Mouse (Mus musculus) frontal cortex, adult 2 months (tissue): ENCODE results near the gene Brinp2. TPM values are rescaled to one million over a fixed set of nuclear protein-coding genes. Genes with fewer than 3 reads are reported as not detected.
A peak's percentile ranks its signal among the peaks of the same experiment; 100 is the strongest.

Source experiments
- DNase-seq, 2 experiments: peaks; one replicate each; pipeline ENCODE4 v3.0.0; 2022; ENCODE audit warnings: low spot score in 1 of 2; ENCODE audit errors: extremely low spot score in 1 of 2
- polyA plus RNA-seq: library from polyadenylated mRNA; depleted of rRNA; stranded (reverse); fragments of >200 nt; gene quantifications from 2 replicates; pipeline ENCODE4 v1.2.3, GENCODE M21; 2012

Gene Brinp2
- polyA plus RNA-seq, 1 experiment, result 69.5 TPM

DNA sequence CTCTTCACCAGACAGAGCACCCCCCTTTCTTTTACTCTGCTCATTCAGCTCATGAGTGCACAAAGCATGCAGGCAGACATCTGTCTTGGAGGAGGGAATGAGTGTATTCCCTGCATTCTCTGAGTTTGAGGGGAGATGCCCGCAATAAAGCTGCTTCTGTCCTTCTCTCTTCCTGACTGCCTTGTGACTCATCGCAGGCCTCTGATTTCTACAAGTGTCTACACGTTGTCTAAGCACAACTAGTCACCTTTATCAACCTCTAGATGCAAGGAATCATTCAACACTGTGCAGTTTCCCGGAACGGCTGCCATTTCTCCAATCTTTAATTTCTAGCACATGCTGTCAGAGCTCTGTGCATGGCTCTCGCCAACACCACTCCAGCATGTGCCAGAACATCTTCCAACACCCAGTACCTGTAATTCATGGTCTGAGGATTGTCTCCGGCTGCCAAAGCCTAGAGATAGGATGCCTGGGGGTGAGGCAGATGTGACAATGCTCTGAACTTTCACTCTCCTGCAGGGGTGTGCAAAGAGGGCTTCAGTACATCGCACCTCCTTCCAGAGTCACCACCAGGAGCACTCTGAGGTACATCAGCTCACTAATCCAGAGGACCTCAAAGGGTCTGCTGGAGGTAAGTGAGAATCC lies 59.7 kb downstream of the Brinp2 start:
- DNase-seq, result peak in 1 of 2 experiments; percentile 51

DNA sequence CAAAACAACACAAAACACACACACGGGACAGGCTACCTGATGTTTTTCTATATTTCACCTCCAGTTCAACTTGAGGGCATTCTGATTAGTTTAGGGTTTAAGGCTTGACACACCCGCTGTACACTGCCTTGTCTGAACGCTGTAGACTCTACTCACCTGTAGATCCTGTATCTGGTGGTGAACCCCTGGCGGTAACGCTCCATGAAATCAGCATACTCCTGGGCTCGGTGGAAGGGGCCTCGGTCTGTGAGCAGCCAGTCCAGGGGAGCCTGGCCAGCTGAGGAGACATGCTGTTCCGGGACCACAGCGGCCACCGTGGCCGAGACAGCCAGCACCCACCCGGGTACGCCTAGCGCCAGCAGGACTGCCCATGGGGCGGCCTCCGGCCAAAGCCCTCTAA lies 60.9 kb downstream of the Brinp2 start:
- DNase-seq, result no peak

DNA sequence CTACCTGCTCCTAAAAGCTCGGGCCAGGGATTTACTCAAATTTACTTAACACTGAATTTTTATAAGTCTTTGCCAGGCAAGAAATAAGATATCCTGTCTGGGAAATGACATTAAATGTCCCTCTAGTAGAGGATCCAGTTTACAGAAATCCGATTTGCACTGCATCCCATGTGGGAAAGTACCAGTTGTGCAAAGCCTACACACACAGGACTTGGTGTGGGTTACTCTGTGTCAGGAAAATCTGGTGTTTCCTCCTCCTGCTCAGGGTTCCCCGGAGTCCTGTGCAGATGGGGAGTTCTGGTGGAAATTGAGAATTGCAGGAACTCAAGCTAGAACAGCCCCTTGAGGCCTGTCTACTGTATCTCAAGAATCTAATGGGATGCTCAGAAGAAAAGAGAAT lies 70.9 kb downstream of the Brinp2 start:
- no peak for DNase-seq

DNA sequence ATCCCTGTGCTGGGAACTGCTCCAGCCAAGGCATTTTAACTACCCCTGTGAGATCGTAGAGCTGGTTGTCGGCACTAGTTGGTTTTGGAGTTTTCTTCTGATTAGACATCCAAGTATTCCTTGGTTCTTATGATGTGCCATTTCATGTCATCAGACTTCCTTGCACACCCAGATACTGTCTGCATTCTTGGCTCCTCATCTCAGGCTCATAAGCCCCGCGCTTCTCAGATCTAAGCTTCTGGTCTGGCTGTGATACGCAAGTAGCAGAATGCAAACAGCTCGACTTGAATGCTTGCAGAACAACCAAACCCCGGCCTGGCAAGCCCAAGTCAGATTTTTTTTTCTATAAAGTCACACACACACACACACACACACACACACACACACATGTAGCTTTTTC lies 72.3 kb downstream of the Brinp2 start:
- no peak for DNase-seq

DNA sequence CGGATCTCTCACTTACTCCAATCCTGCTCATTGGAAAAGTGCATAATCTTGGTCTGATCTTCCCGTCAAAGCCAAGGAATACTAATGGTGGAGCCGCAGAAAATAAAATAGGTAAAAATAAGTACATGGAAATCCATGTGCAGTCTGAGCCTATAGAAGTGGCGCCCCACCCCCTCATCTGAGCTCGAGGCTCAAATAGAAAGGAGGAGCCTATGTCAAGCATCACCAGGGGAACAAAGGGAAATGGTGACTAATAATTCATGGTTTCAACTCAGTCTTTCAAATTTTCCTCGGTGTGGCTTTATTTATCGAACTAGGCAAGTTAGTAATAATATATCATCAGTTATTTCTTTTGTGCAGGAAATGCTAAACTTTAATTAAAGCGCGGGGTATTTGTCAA lies 84.1 kb downstream of the Brinp2 start:
- DNase-seq, result no peak

DNA sequence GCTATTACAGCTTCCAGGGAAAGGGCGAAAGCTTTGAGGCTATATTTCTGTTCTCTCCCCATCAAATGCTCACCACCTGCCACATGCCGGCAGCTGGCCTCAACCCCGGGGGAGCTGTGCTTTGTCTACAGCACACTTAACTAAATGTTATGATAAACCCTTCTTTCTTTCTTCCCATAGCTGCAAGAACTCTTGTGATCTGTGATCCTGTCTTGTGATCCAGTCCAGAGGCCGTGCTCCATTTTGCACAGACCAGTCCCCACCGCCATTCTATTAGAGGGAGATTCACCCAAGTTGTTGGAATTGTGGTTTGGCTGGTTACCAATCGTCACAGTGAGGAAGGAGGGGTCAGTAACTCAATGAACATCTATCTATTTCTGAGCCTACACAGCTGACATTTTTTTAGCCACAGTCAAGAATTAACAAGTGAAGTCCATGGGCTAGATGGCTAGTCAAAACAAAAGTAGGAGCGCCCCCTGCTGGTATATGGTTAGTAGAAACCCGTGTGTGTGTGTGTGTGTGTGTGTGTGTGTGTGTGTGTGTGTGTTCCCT lies 89.0 kb downstream of the Brinp2 start:
- DNase-seq, result peak in 1 of 2 experiments; percentile 79

DNA sequence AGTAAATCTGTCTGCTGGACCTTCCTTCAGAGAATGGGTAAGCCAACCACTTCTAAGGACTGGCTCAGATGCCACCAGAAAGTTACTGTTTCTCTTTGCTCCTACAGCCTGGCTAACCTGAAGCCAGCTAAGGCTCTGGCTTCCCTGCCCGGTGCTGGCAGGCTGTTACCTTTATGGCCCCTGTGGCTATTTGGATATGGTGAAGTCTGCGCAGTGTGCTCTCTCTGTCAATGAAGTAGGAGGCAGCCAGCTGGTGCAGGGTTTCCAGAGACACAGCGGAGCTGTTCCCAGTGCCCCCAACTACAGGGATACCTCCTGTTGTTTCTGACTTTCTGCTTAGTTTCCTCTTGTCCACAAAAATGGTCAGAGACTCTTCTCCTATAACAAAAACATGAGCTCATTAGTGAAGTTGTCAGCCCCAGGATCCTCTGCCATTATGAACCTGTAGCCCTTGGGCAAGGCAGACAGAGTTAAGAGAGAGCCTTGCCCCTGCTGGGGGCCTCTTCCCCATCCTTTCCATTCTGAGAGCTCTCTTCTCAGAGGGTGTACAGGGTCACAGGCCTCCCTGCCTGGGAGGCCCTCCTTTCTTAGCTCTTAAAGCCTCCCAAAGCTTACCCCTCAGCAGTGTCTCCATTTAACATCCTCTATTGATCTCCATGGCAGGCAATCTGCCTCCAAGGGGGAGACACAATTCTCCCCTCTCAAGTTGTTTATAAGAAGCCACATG lies 89.7 kb downstream of the Brinp2 start:
- DNase-seq, result no peak

DNA sequence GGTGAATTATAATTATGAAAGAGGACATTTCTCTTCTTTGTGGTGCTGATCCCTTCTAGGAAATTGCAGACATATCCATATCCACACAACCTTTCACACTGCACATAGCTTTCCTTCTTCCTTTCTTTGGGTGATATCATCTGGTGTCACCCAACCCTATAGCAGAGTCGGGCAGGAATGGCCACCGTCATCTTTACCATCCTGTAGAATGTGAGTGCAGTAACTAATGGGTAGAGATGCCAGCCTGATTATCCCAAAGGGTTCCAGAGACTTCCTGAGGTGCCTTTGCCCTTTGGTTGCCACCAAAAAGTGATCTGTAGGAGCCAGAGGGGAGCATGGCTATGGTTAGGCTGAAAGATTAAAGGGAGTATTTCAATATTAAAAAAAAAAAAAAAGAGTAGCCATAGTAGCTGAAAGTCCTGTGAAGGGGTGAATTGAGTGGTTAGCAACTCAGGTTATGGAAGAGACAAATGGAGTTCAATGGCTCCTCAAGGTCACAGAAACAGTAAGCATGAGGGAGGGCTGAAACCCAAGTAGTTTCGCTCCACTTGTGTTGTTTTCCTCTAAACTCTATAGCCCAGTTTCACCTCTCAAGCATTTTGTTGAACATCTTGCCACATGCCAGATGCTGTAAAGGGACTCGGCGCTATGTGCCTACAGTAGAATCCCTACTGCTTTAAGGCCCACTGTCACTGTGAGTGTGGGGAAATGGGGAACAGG lies 96.5 kb downstream of the Brinp2 start:
- DNase-seq, result no peak

DNA sequence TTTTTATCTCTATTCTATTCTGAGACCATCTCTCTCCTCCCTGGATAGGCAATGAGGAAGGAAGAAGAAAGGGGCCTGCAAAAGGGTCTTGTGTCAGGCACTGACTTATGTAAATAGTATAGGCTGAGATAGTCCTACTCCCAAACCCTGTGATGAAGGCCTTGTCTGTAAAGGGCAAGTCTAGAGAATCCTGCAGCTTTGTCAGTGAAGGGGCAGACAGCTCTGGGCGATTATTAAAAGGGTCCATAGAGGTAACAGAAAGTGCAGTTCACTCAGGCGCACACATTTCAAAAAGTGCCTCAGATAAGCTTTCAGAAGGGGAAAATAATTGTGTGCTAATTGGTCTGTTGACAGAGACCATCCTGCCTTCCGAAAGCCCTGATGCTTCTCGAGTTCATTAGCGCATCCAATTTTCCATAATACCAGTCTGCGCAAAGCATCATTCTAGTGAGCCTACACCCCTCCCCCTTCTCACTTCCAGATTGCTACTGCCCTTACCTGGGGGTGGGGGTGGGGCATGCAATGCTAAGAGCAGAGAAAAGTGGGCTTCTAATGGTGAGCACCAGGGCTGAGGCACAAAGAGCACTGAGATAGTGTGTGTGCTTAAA lies 97.3 kb downstream of the Brinp2 start:
- no peak for DNase-seq

DNA sequence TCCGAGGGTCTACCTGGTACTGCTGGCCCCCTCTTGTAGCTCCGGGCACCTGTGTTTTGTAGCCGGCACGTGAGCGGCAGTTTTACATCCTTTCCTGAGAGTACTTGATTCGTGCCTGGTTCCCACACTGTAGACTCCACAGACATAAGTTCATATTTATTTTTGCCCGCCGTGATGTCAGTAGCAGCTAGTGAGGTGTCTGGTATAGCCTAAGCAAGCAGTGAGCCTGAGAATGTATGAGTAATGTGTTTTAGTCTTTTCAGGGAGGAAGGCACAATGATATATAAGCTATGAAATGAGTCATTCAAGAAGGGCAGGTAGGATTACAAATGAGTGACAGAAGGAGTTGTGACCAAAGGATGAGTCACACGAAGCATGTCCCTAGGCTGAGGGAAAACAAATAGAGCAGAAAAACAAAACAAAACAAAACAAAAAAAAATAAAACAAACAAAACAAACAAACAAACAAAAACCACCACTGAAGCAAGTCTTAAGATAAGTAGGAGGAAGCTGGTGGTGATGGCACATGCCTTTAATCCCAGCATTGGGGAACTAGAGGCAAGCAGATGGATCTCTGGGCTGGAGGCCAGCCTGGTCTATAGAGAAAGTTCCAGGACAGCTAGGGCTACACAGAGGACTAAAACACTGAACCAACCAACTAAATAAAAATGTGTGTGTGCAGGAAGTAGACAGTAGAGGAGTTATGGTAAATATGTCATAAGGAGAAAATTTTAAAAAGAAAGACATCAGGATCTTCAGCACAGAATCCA lies 100.0 kb downstream of the Brinp2 start:
- peak; percentile 43 to 60 for DNase-seq

DNA sequence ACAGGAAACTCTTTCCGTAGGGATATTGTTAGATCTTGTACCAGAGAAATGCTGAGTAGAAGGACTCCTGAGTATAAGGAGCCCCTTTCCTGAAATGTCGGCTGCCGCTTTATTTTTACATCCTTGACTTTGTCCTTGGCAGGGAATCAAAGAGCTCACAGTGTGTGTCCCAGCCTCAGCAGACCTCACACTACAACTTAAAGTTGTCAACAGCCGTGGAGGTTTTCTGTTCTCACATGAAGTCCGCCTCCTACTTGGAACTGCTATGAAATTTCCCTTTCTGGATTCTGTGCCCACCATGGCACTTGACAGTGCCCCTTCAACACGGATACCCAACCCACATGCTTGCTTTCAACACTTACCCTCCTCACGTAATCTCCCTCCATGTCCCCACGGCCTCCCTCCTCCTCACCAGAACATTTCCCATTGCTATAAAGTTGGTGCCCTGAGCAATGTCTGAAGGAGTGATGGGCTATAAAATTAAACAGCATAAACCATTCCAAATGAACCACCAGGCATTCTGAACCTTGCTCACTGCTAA lies 103.4 kb downstream of the Brinp2 start:
- no peak for DNase-seq

DNA sequence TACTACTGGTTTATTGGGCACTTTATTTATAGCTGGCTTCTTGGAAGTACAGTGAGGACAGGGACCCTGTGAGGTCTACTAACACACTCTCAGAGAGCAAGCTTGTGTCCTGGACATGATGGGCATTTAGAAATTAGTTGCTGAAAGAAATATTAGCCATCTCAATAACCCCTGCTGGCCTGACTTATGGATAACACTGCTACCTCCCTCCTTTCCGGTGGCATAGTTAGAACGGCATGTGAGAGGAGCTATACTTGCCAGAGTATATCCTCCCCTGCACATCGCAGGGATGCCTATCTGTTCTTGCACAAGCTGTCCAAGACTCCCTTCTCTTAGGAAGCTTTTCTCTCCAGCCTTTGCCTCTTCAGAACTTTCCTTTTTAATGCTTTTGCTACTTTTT lies 107.9 kb downstream of the Brinp2 start:
- no peak for DNase-seq

DNA sequence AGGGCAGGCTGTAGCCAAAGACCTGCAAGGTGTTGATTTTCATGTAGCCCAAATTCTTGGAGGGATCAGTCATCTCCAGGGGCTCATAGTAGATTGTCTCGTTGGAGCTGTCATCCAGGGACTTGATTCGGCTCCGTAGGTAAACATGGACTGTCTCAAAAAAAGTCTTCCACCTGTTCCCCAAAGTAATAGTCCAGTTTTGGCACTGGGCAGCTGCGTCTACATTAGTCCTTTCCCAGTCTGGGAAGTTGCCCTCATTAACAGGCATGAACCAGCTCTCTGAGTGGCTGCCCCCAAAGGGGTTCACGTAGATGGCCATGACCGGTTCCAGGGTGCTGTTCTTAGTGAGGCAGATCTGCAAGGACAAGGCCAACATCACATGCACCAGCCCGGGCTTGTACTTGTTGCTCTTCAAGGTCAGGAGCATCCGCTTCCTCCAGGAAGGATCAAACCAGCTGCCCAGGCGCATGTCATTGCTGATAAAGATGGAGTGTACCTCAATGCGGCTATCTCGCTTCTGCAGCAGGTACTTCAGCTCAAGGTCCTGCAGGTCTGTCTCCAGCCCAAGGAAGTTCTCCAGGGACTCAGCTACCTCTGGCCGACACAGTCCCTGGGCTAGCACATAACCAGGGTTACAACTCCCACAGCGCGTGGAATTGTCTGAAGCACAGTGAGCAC lies 109.5 kb downstream of the Brinp2 start:
- DNase-seq, result no peak

DNA sequence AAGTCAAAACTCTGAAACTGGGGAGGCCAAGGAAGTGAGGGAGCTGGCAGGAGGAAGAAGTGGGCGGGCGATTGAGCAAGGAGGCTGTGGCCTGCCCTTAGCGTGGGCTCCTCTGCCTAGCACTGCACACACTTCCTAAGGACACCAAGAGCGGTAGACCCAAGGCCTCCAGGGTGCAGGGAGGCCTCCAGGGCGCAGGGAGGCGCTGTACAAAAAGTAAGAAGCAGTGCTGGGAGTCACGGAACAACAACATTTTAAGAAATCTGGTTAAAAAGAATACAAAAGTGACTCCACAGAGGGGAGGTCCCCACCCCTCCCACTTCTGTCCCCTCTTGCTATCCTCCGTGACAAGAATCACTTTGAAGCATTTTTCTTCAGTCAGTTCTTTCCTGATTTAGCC lies 110.6 kb downstream of the Brinp2 start:
- DNase-seq, result no peak

DNA sequence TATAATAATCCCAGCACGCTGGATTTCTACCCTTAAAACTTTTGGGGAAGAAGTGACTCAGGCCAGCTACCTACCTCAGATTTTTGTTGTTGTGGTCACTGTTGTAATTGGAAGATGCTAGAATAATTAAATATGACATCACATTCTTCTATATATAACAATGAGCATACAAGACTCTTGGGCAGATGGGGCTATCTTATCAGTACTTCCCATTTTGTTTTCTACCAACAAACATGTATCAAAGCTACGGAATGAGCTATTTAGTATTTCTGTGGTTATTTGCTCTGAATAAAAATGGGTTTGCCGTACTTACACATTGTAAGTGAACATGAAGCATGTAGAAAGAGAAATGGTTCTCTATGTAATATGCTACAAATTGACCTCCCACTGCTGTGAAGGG lies 112.1 kb downstream of the Brinp2 start:
- DNase-seq, result no peak

DNA sequence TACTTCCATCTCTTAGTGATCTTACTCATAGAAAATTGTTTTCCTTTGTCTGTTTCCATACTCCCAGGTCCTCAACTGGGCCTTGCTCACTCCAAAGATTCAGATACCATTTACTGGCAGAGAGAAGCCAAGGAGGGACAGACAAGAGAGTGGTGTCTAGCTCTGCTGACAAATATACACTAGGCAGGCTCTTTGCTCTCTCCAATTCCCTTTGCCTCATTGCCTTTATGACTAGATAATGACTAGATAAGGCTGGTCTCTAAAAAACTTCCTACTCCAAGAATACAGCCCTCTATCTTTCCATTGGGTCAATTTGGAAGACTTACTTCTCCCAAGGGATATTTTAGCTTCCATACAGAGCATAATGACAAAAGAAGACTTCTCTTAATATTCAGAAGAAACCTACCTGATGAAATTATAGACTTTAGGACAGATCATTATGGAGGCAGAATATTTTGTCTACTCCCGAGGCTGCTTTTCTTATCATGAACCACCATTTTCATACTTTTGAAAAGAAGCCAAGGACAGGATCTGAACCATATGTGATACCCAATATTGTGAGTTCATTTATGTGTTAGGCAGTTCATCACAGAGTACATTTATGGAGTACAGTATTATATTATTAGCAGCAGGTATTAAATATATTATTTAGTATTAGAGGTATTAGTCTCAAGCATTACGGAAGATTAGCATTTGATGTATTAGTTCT lies 114.1 kb downstream of the Brinp2 start:
- DNase-seq, result no peak

DNA sequence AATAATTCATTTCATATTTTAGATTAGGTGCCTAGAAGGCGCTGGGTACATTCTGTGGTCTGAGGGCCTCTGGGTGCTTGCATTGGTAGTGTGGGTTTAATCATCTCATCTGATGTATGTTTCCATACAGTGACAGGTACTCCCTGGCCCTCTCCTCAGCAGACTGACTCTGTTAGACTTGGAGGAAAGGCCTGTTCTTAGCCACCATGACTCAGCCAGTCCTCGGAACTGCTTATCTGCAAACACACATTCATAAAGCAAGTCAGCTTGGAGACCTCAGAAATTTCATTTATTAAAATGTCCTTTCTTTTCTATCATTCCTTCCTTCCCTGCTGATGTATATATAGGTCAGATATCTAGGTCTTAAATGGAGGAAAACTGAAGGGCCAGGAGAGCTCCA lies 116.3 kb downstream of the Brinp2 start:
- DNase-seq, result no peak

DNA sequence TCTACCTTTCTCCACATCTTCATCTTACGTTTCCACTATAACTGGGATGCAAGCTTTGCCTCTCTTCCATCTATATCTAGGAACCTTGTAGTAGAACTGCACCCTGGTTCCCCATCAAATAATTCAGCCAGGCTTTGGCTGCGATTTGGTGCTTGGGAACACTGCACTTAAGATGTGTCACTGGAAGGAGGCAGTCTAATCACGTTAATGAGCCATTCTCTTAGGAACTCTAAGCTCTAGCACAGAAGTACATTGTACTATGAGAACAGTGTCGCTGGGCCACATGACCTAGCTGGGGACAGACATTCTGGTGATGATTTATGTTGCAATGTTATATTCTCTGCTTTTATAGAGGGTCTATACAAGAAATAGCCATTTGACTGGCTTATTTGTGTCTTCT lies 117.4 kb downstream of the Brinp2 start:
- DNase-seq, result no peak

DNA sequence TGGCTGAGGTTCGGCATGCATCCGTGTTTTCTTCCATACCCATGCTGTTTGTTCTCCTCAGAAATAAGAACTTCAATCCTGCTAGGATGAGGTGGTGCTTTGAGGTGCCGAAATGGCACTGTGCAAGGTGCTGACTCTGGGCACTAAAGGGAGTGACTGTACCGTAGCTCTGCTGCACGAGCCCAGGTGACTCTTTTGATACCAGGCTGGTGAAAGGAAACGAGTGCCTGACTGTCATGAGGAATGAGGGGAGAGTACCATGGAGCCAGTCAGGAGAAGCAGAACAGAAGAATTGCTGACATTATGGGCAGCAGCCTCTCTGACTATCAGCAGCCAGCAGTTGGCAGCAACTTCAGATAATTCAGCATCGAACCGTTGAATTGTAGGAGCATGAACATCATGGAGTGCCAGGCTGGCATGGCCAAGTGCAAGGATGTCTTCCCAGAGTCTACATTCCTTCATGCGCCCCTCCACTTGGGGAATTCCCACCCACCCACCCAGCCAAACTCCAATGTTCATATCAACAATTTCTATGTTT lies 127.4 kb downstream of the Brinp2 start:
- DNase-seq, result no peak
